Mouse (Mus musculus) midbrain, embryonic 14.5 days (tissue): ENCODE measurements around the gene Dlec1. TPM values are rescaled to one million over a fixed set of nuclear protein-coding genes. Genes with fewer than 3 reads are reported as not detected.

ENCODE experiments used
- ATAC-seq: fragments of 200-750 bp; cut with Nextera tagmentation; 2 replicates; pipeline ENCODE4 v1.8.0; 2017; ENCODE audit warnings: moderate number of reproducible peaks, moderate library complexity; ENCODE audit not compliant: low FRiP score, low TSS enrichment
- DNase-seq: peaks from one replicate; pipeline ENCODE4 v3.0.0-alpha.2; 2015
- H3K27ac ChIP-seq: fragments of 300-500 bp; sonication (generic); replicated peaks from 2 replicates; pipeline ENCODE4 v1.5.1; 2014; ENCODE audit warnings: mild to moderate bottlenecking, low read depth, low read length, moderate library complexity
- H3K27me3 ChIP-seq: fragments of 300-500 bp; sonication (generic); 2 replicates; pipeline ENCODE4 v1.6.1; 2014; ENCODE audit warnings: low read length, control low read depth, mixed read lengths; ENCODE audit not compliant: control insufficient read depth, insufficient read depth
- H3K36me3 ChIP-seq: fragments of 300-500 bp; sonication (generic); 2 replicates; pipeline ENCODE4 v1.6.1; 2014; ENCODE audit warnings: low read length, control low read depth; ENCODE audit not compliant: control insufficient read depth, insufficient read depth
- H3K4me1 ChIP-seq: fragments of 300-500 bp; sonication (generic); 2 replicates; pipeline ENCODE4 v1.6.1; 2014; ENCODE audit warnings: mild to moderate bottlenecking, antibody characterized with exemption, low read length, control low read depth; ENCODE audit not compliant: control insufficient read depth, insufficient read depth
- H3K4me2 ChIP-seq: fragments of 300-500 bp; sonication (generic); 2 replicates; pipeline ENCODE4 v1.6.1; 2014; ENCODE audit warnings: mild to moderate bottlenecking, low read length, moderate library complexity
- H3K4me3 ChIP-seq: fragments of 300-500 bp; sonication (generic); replicated peaks from 2 replicates; pipeline ENCODE4 v1.5.1; 2014; ENCODE audit warnings: low read depth, low read length
- H3K9ac ChIP-seq: fragments of 300-500 bp; sonication (generic); replicated peaks from 2 replicates; pipeline ENCODE4 v1.6.1; 2014; ENCODE audit warnings: mild to moderate bottlenecking, low read length, moderate library complexity
- H3K9me3 ChIP-seq: fragments of 300-500 bp; sonication (generic); 2 replicates; pipeline ENCODE4 v1.6.1; 2016; ENCODE audit warnings: low read length, control low read depth, mixed read lengths; ENCODE audit not compliant: control insufficient read depth
- WGBS: fragments of 180-500 bp; shearing (Covaris S2); extraction: QIAGEN DNeasy Blood & Tissue Kit; methylation state at CpG from one replicate; pipeline ENCODE4 v1.1.7; 2014; 5-methylcytosine and 5-hydroxymethylcytosine counted together
- polyA plus RNA-seq: library from polyadenylated mRNA; unstranded; fragments of >200 nt; fragmentation: Nextera tagmentation; extraction: Ambion mirVana; gene quantifications from 2 replicates; pipeline ENCODE4 v1.2.1, GENCODE M21; 2014

The Dlec1 gene
- polyA plus RNA-seq, 1 experiment from 2014 or later = 1.2 TPM

DNA sequence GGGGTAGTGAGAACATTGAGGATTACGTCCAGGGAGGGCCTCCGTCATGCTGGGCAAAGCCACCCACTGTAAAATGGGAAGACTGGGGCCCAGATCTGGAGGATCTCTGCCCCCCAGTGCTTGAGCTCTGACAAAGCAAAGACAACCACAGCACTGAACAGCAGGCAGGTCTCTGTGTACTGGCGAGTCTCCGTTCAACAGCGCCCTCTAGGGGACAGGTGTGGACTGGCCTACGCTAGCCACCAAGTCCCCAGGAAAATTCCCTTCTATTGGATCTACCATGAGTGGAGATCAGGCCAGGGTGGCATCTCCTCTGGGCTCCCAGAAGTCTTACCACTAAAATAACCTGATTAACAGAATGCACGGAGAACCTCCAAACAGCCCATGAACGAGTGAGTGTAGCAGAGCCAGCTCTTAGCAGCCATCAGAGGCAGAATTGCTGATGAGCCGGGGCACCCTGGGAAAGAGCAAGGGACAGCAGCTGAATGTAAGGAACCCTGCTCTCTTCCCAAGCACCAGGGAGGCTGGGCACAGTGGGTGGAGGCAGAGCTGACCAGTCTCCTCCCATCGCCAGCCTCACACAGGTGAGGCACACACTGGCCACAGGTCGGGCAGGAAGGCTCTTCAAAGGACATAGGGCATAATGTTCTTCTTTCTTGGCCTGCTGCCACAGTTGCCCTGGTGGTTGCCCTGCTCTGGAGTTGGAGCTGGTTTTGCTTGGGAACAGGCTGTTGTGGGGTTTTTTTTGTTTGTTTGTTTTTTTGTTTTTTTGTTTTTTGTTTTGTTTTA, 90.1 kb downstream of the Dlec1 start:
- Histone ChIP-seq H3K4me3 (no peak overlapping the region), H3K36me3 (no peaks in the 10 kb centered on the region), H3K9me3 (no peaks in the 10 kb centered on the region), H3K4me2 (no peak overlapping the region), H3K27me3 (no peaks in the 10 kb centered on the region), H3K4me1 (no peaks in the 10 kb centered on the region), H3K9ac (no peak overlapping the region), H3K27ac (no peak overlapping the region)
- peak; percentile 58 for DNase-seq
- no peak for ATAC-seq
- WGBS = 40% methylated on average over 11 of the region's 11 CpGs

Other genes starting within 250 kb of the Dlec1 start
- gene Ctdspl, start 176.0 kb upstream of the Dlec1 start, polyA plus RNA-seq = 8.0 and 8.2 TPM in 2 replicates
- gene Vill, start 49.7 kb upstream of the Dlec1 start, polyA plus RNA-seq = 2.1 and 2.6 TPM in 2 replicates
- gene Plcd1, start 9.0 kb upstream of the Dlec1 start, polyA plus RNA-seq = 13.6 and 17.0 TPM in 2 replicates
- gene Acaa1b, start 54.6 kb downstream of the Dlec1 start, polyA plus RNA-seq = 1.2 and 2.8 TPM in 2 replicates
- not detected in 2 replicates for gene Gm47289, start 56.7 kb downstream of the Dlec1 start, polyA plus RNA-seq
- 0.12 TPM in 1 of 2 replicates, not detected in the other for gene Slc22a13, start 106.6 kb downstream of the Dlec1 start, polyA plus RNA-seq
- gene Oxsr1, start 219.9 kb downstream of the Dlec1 start, polyA plus RNA-seq = 13.0 and 18.2 TPM in 2 replicates
- 85.4 and 92.0 TPM in 2 replicates for gene Acaa1a, start 237.2 kb downstream of the Dlec1 start, polyA plus RNA-seq
- 3.4 and 5.6 TPM in 2 replicates for gene Myd88, start 238.9 kb downstream of the Dlec1 start, polyA plus RNA-seq